Mouse (Mus musculus) cerebellum, adult 2 months (tissue): ENCODE measurements around the gene Naa35. TPM values are rescaled to one million over a fixed set of nuclear protein-coding genes. Genes with fewer than 3 reads are reported as not detected.

Experiments used
- DNase-seq, 2 experiments: peaks; one replicate each; pipeline ENCODE4 v3.0.0; 2021
- H3K27ac ChIP-seq: fragments of 200-500 bp; 2 replicates; pipeline ENCODE4 v1.5.1; 2012; ENCODE audit warnings: low read length, control low read depth, inconsistent platforms; ENCODE audit not compliant: insufficient read depth
- H3K27me3 ChIP-seq: fragments of 200-500 bp; 2 replicates; pipeline ENCODE4 v1.6.1; 2012; ENCODE audit warnings: inconsistent platforms, mild to moderate bottlenecking, low read length, moderate library complexity; ENCODE audit not compliant: control insufficient read depth, insufficient read depth
- H3K4me1 ChIP-seq: fragments of 200-500 bp; 2 replicates; pipeline ENCODE4 v1.6.1; 2011; ENCODE audit warnings: low read length; ENCODE audit not compliant: control insufficient read depth, insufficient read depth
- H3K4me3 ChIP-seq: fragments of 200-500 bp; replicated peaks from 2 replicates; pipeline ENCODE3; 2011; ENCODE audit warnings: mild to moderate bottlenecking, low read depth, low read length, control low read depth; ENCODE audit not compliant: insufficient read depth
- CTCF ChIP-seq: fragments of 200-500 bp; IDR thresholded peaks from 2 replicates; pipeline ENCODE4 v1.5.1; 2011; ENCODE audit warnings: low read depth, mild to moderate bottlenecking, control low read depth, low read length, moderate library complexity, borderline replicate concordance; ENCODE audit not compliant: insufficient read depth
- POLR2A ChIP-seq: fragments of 200-500 bp; IDR thresholded peaks from 2 replicates; pipeline ENCODE4 v1.6.1; 2011; ENCODE audit warnings: low read length, control low read depth, borderline replicate concordance; ENCODE audit not compliant: insufficient read depth
- WGBS: fragments of 180-500 bp; shearing (Covaris S2); methylation state at CpG from one replicate; pipeline ENCODE4 v1.1.7; 2018; 5-methylcytosine and 5-hydroxymethylcytosine counted together
- polyA plus RNA-seq: library from polyadenylated mRNA; depleted of rRNA; stranded (reverse); fragments of >200 nt; gene quantifications from 2 replicates; pipeline ENCODE4 v1.2.3, GENCODE M21; 2012

Naa35 gene
- polyA plus RNA-seq, 1 experiment, result 76.9 TPM

DNA sequence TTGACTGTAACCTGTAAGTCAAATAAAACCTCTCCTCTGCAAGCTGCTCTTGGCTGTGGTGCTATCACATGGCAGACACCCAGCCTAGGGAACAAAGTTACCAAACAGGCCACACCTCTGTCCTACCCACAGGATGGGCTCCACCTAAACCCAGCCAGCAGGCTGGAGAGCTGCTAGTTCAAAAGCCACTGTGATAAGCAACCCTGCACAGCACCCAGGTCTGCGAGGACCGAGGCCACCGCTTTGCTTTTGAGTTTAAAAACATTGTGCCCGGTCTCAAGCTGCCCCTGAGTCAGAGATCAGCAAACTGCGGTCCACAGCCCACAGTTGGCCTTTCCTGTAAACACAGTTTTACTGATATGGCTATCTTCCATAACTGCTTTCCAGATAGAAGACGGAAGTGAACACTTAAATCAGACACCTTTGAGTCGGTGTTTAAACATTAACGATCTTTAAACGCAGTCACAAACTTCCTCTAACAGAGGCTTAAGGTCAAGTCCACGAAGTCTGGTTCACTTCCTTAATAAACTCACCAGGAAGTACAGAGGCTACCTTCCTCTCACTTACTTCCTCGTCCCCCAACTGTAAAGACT, 83.5 kb downstream of the Naa35 start:
- WGBS, result 85% methylated on average over 11 of the region's 11 CpGs
- Histone ChIP-seq H3K4me3 (no peak overlapping the region), H3K4me1 (peaks cover 24% of the 10 kb centered on the region), H3K27me3 (no peaks in the 10 kb centered on the region), H3K27ac (no peak overlapping the region)
- no peak for DNase-seq
- no peak for TF ChIP-seq POLR2A
- TF ChIP-seq CTCF, result no peak

DNA sequence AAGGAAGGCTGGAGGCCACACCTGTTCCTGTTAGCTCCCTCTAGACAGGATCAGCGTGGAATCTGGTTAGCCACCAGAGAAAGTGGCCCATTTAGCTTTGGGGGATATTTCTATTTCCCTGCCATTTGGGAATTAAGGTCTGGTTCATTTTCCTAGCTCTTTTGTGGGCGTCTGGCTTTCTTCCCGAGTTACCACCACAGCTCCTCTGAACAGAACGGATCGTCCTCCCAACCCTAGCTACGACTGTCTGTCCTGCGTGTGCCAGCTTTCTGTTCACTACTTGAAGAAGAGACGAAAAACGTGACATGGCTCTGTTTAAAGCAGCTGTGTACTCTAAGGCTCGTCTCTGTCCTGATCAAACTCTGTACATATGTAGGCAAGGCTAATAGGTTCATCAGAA, 84.9 kb downstream of the Naa35 start:
- Histone ChIP-seq H3K4me3 (no peak overlapping the region), H3K27ac (no peak overlapping the region), H3K27me3 (no peaks in the 10 kb centered on the region), H3K4me1 (peaks cover 28% of the 10 kb centered on the region)
- WGBS, result 33% methylated on average over 10 of the region's 10 CpGs
- DNase-seq, result no peak
- TF ChIP-seq POLR2A, result no peak
- TF ChIP-seq CTCF, result no peak

DNA sequence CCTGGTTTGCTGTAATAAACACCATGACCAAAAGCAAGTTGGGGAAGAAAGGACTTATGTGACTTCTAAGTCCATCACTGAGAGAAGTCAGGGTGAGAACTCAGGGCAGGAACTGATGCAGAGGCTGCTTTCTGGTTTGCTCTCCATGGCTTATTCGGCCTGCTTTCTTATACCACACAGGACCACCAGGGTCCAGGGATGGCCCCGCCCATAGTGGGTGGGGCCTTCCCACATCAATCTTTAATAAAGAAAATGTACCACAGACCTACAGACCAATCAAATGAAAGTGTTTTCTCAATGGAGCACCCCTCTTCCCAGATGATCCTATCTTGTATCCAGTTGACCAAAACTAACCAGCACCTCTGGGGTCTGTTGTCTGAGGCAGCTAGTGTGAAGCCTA, 86.5 kb downstream of the Naa35 start:
- WGBS, result 78% methylated on average over 2 of the region's 2 CpGs
- H3K27ac ChIP-seq, result no peak overlapping the region
- DNase-seq, result no peak

DNA sequence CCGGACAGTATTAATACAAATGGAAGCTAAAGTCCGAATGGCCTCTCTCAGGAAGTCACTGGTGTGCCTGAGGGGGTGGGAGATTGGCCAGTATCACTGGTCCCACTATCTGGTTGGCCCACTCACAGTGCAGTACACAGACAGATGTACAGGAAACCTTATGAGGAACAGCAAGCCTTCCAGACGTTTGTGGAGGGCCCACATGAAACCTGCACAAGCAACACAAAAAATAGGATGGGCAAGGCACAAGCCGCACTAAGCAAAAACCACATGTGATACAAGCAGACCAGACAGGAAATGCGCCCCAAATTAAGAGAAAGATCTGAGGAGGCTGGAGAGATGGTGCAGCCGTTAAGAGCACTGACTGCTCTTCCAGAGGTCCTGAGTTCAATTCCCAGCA, 87.2 kb downstream of the Naa35 start:
- TF ChIP-seq POLR2A (no peak), CTCF (no peak)
- Histone ChIP-seq H3K27me3 (no peaks in the 10 kb centered on the region), H3K4me1 (peaks cover 15% of the 10 kb centered on the region; the same call in 1 of the 2 replicates), H3K27ac (no peak overlapping the region), H3K4me3 (no peak overlapping the region)
- no peak for DNase-seq
- whole genome bisulfite sequencing, result 69% methylated on average over 6 of the region's 6 CpGs

More for the DNA sequence above, 86.5 kb downstream of the Naa35 start:
- H3K27me3 ChIP-seq, result no peaks in the 10 kb centered on the region
- H3K4me1 ChIP-seq, result peaks cover 19% of the 10 kb centered on the region
- H3K4me3 ChIP-seq, result no peak overlapping the region
- TF ChIP-seq POLR2A (no peak), CTCF (no peak)

DNA sequence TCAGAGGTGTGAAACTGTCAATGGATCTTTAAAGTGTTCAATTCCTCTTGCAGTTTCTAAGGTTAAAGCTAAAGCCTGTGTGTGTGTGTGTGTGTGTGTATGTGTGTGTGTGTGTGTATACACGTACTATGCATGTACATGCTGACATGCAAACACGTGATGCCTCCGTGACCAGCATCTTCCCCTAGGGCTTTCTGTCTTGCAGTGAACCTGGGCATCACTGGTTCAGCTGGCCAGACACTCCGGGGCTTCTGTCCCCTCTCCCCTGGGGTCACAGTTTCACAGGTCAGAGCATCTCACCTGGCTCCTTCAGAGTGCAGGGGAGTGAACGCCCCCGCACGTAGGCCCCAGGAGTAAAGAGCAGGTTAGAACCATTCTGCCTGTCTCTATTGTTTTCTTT, 88.5 kb downstream of the Naa35 start:
- no peaks in the 10 kb centered on the region for H3K27me3 ChIP-seq
- H3K4me1 ChIP-seq, result peaks cover 11% of the 10 kb centered on the region; the same call in 1 of the 2 replicates
- peak overlapping the region; percentile 19 for H3K4me3 ChIP-seq
- no peak for DNase-seq
- TF ChIP-seq CTCF (no peak), POLR2A (no peak)
- H3K27ac ChIP-seq, result peak overlapping the region; percentile 59; the same call in 1 of the 2 replicates
- WGBS, result 50% methylated on average over 7 of the region's 7 CpGs

DNA sequence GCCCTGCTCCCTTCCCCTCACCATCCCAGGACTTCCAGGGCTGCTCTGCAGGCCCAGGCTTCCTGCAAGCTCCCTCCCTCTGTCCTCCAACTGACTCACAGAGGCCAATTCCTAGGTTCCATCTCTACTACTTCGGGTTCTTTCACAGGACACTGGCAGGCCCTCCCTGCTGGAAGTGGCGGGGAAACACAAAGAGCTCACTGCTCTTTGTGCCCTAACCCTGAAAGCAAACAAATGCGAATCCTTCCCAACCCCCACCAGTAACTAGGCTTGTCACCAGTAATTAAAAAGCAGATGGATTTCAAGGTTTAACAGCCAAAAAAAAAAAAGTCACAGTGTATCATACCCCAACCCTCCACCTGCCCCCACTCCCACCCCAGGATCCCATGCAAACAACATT, 89.2 kb downstream of the Naa35 start:
- Histone ChIP-seq H3K4me3 (peak overlapping the region; percentile 72), H3K27me3 (no peaks in the 10 kb centered on the region), H3K4me1 (peaks cover 11% of the 10 kb centered on the region; the same call in 1 of the 2 replicates), H3K27ac (peak overlapping the region; percentile 83)
- peak in 1 of 2 experiments; percentile 37 for DNase-seq
- 9% methylated on average over 3 of the region's 3 CpGs for WGBS
- no peak for TF ChIP-seq CTCF
- no peak for TF ChIP-seq POLR2A

DNA sequence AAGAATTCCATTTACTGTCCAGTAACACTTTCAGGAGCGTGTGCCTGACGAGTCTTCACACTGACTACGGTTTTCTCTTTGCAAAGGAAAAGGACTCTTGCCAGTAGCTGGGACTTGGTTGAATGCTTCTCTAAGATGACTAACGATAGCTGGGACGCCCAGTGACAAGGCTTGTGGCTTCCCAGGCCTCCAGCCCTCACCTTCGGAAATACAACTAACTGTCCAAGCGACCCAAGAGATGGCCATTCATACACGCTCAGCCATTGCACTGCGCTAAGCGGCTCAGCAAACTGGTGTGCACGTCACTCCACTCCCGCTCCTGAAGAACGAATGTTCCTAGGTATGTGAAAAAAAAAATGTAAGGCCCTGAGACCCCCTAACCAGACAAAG, 89.7 kb downstream of the Naa35 start:
- peak overlapping the region; percentile 71; the same call in 1 of the 2 replicates for H3K27ac ChIP-seq
- WGBS, result 3% methylated on average over 13 of the region's 13 CpGs

More for the DNA sequence above, 89.7 kb downstream of the Naa35 start:
- TF ChIP-seq CTCF, result no peak
- no peak for TF ChIP-seq POLR2A
- peaks cover 11% of the 10 kb centered on the region; the same call in 1 of the 2 replicates for H3K4me1 ChIP-seq
- DNase-seq, result peak; percentile 56 to 63
- peak overlapping the region; percentile 72 for H3K4me3 ChIP-seq
- no peaks in the 10 kb centered on the region for H3K27me3 ChIP-seq
